Mouse (Mus musculus): ENCODE results near the gene Pald1. TPM values are rescaled to one million over a fixed set of nuclear protein-coding genes. Genes with fewer than 3 reads are reported as not detected.

Pald1 gene
- polyA plus RNA-seq, 1 experiment from 2014 or later = 35.7 TPM

DNA sequence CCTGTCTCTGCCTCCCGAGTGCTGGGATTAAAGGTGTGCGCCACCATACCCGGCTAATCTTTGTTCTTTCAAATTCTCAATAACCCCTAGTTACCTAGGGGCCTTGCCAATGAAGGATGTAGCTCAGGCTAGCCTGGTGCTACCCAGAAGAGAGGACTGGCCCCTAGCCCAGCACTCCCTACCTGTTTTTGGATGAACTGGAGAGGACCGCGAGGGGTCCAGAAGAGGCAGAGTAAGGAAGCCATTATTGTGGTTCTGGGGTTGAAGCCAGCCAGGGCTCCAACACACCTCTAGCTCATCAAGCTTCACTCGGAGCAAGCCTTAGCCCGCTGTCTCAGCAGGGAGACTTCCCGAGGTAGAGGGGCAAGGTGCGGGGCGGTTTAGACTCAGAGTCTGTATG lies 34.3 kb upstream of the Pald1 start, which contains the start of gene Nodal:
Gene Nodal, plus strand, starts transcription at position 301 of the 400 bp plus-strand sequence.
- Histone ChIP-seq H3K36me3 (no peaks in the 10 kb centered on the region), H3K9me3 (no peaks in the 10 kb centered on the region), H3K4me1 (replicated peaks) (peaks cover 25% of the 10 kb centered on the region), H3K27ac (no peak within 1 kb of the TSS), H3K27me3 (ENCODE audit: insufficient read depth, poor library complexity, severe bottlenecking) (peaks cover 72% of the 10 kb centered on the region), H3K4me3 (peak within 1 kb of the TSS; percentile 56)
- DNase-seq (ENCODE audit: low spot score) = no peak
- 21% methylated on average over 10 of the region's 10 CpGs for WGBS

DNA sequence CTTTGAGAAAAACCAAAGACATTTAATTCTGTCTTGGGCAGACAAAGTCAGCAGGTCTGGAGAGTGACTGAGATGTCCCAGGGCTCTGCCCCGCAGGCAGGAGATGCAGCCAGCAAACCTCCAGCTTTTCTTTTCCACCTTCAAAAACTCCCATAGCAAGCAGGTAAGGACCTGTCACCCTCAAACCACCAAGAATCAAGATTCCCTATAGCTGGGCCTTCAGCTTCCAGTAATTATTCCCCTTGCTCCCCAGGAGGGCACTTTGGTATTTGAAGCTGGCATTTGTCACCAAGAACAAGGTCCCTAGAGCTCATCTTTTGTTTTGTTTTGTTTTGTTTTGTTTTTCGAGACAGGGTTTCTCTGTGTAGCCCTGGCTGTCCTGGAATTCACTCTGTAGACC lies 33.7 kb upstream of the Pald1 start:
- no peaks in the 10 kb centered on the region for H3K9me3 ChIP-seq
- 41% methylated on average over 2 of the region's 2 CpGs for WGBS
- no peaks in the 10 kb centered on the region for H3K36me3 ChIP-seq
- H3K4me3 ChIP-seq = no peak overlapping the region
- DNase-seq (ENCODE audit: low spot score) = no peak
- no peak overlapping the region for H3K27ac ChIP-seq
- peaks cover 70% of the 10 kb centered on the region for H3K27me3 ChIP-seq (ENCODE audit: insufficient read depth, poor library complexity, severe bottlenecking)
- H3K4me1 ChIP-seq (replicated peaks) = peaks cover 25% of the 10 kb centered on the region

- Histone ChIP-seq H3K4me3 (no peak overlapping the region), H3K9me3 (no peaks in the 10 kb centered on the region), H3K4me1 (replicated peaks) (peaks cover 25% of the 10 kb centered on the region), H3K27ac (no peak overlapping the region), H3K36me3 (no peaks in the 10 kb centered on the region), H3K27me3 (ENCODE audit: insufficient read depth, poor library complexity, severe bottlenecking) (peaks cover 68% of the 10 kb centered on the region)
- DNase-seq (ENCODE audit: low spot score) = no peak
- 24% methylated on average over 7 of the region's 7 CpGs for WGBS
Measured at GRCm38 (mm10) chr10:61416561-61416960, 33.2 kb upstream of the Pald1 start.

DNA sequence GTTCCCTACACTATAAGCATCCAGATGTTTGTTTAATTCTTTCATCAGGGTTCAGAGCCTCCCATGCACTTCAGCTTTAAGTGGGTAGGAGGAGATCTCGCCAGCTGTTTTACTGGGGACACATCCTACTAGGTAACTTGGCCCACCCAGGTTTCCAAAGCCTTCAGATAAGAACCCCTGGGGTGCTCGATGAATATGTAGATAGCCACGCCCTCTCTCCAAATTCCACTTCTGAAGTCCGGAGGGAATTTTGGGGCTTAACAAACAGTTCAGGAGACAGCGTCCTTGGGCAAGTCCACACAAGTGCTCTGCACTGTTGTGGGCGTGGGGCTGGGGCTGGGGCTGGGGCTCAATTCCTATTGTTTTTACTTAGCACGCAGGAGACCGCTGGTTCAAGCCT lies 32.6 kb upstream of the Pald1 start:
- WGBS = 16% methylated on average over 8 of the region's 8 CpGs
- Histone ChIP-seq H3K4me3 (no peak overlapping the region), H3K4me1 (replicated peaks) (peaks cover 28% of the 10 kb centered on the region), H3K27ac (no peak overlapping the region), H3K27me3 (ENCODE audit: insufficient read depth, poor library complexity, severe bottlenecking) (peaks cover 62% of the 10 kb centered on the region), H3K36me3 (no peaks in the 10 kb centered on the region), H3K9me3 (no peaks in the 10 kb centered on the region)
- DNase-seq (ENCODE audit: low spot score) = no peak

- H3K9me3 ChIP-seq = no peaks in the 10 kb centered on the region
- H3K36me3 ChIP-seq = no peaks in the 10 kb centered on the region
- H3K27ac ChIP-seq = no peak overlapping the region
- DNase-seq (ENCODE audit: low spot score) = no peak
- H3K27me3 ChIP-seq (ENCODE audit: insufficient read depth, poor library complexity, severe bottlenecking) = peaks cover 56% of the 10 kb centered on the region
- H3K4me1 ChIP-seq (replicated peaks) = peaks cover 34% of the 10 kb centered on the region
- H3K4me3 ChIP-seq = no peak overlapping the region
- 71% methylated on average over 3 of the region's 3 CpGs for WGBS
Measured at GRCm38 (mm10) chr10:61415240-61415639, 31.9 kb upstream of the Pald1 start.

DNA sequence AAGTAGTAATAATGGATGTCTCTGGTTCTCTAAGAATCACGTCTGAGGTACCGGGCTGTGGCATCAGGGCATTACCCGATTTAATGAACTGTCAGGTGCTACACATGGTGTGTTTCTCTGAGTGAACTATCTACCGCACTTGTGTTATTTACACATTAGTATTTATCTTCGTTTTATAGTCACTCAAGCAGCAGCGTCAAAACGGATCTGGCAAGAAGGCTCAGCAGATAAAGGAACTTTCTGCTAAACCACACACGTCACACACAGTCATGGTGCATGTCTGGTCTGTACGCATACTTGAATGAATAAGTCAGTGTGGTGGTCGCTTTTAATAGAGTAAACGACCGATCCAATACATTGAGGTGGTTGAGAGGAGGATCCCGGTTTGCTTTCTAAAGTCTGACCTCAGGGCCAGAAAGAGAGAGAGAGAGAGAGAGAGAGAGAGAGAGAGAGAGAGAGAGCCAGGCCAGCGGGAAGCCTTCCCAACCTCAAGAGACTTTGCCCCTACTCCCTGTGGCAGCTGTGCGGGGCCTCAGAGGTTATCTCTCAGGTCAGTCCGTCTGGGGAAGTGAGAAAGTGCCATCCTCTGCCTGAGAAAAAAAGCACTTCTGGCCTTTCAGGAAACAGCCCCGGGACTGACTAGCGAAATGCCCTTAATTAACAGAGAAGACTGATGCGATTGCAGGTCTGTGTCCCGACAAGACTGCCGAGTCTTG lies 29.7 kb upstream of the Pald1 start:
- Histone ChIP-seq H3K27ac (no peak overlapping the region), H3K9me3 (no peaks in the 10 kb centered on the region), H3K27me3 (ENCODE audit: insufficient read depth, poor library complexity, severe bottlenecking) (peaks cover 38% of the 10 kb centered on the region), H3K4me1 (replicated peaks) (peaks cover 33% of the 10 kb centered on the region), H3K36me3 (no peaks in the 10 kb centered on the region), H3K4me3 (no peak overlapping the region)
- WGBS = 62% methylated on average over 21 of the region's 21 CpGs
- DNase-seq (ENCODE audit: low spot score) = no peak

GRCm38 (mm10) chr10:61410193-61410592 lies 26.9 kb upstream of the Pald1 start:
- Histone ChIP-seq H3K9me3 (0 out of 2 replicates have a peak, but pooled peaks cover 3% of the 10 kb centered on the region), H3K36me3 (no peaks in the 10 kb centered on the region), H3K27me3 (ENCODE audit: insufficient read depth, poor library complexity, severe bottlenecking) (peaks cover 26% of the 10 kb centered on the region), H3K4me3 (no peak overlapping the region), H3K27ac (no peak overlapping the region), H3K4me1 (replicated peaks) (peaks cover 31% of the 10 kb centered on the region)
- no peak for DNase-seq (ENCODE audit: low spot score)
- 29% methylated on average over 9 of the region's 9 CpGs for WGBS

DNA sequence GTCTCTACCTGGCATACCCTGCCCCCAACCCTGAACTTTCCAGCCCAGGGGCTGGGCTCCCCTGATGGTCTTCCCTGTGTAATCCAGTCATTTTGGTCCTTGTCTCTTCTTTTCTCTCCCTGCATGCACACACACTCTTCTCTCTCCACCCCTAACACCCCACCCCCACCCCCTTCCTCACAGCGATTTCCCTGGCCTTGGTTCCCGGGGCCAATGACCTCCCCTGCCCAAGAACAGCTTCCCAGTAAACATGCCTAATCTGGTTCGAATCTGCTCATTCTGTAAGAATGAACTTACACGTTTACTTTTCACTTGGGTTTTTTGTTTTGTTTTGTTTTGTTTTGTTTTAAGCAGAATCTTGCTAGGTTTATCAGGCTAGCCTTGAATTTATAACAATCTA lies 26.4 kb upstream of the Pald1 start:
- peaks cover 31% of the 10 kb centered on the region for H3K4me1 ChIP-seq (replicated peaks)
- H3K9me3 ChIP-seq = 0 out of 2 replicates have a peak, but pooled peaks cover 3% of the 10 kb centered on the region
- H3K36me3 ChIP-seq = no peaks in the 10 kb centered on the region
- no peak overlapping the region for H3K27ac ChIP-seq
- 9% methylated on average over 4 of the region's 4 CpGs for WGBS
- H3K27me3 ChIP-seq (ENCODE audit: insufficient read depth, poor library complexity, severe bottlenecking) = peaks cover 23% of the 10 kb centered on the region
- no peak overlapping the region for H3K4me3 ChIP-seq
- no peak for DNase-seq (ENCODE audit: low spot score)

DNA sequence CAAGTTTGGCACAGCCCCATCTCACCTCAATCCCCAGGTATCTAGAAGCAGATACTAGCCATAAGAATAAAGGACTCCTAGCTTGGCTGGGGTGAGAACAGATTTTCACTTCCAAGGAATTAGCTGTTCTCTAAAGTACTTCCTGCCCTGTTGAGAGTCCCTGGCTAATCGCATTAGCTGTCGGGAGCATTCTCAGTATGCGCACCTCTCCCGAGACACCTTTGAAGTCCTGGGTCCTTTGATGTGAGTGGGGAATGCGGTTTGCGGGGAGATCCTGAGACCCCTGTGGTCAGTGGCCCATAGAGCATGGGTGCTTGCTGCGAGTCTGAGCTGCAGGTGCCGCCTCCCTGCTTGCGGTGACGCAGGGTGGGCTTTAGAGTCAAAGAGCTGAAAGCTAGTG lies 22.6 kb upstream of the Pald1 start:
- WGBS = 21% methylated on average over 10 of the region's 10 CpGs
- Histone ChIP-seq H3K27me3 (ENCODE audit: insufficient read depth, poor library complexity, severe bottlenecking) (peaks cover 20% of the 10 kb centered on the region; the same call in 1 of the 2 replicates), H3K27ac (no peak overlapping the region), H3K36me3 (no peaks in the 10 kb centered on the region), H3K4me3 (no peak overlapping the region), H3K4me1 (replicated peaks) (peaks cover 21% of the 10 kb centered on the region), H3K9me3 (0 out of 2 replicates have a peak, but pooled peaks cover 3% of the 10 kb centered on the region)
- DNase-seq (ENCODE audit: low spot score) = no peak

DNA sequence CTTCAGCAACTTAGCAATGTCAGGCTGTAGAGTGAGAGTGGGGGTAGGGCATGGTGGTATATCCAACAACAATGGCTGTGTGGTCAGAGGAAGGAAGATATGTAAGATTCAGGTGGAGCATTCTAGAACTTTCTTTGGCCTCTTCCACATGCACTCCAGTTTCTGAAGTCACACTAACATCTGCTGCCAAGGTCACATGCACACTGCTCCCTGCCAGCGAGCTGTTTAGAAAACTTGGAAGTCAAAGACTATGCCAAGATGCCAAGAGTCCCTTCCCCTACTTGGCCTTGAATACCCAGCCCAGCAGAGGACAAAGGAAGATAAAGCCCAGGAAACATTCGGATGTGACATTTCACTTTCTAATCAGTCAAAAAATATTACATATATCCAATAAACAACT lies 19.6 kb upstream of the Pald1 start:
- H3K4me3 ChIP-seq = no peak overlapping the region
- H3K4me1 ChIP-seq (replicated peaks) = peaks cover 5% of the 10 kb centered on the region
- H3K36me3 ChIP-seq = no peaks in the 10 kb centered on the region
- no peak for DNase-seq (ENCODE audit: low spot score)
- 92% methylated on average over 2 of the region's 2 CpGs for WGBS
- H3K27ac ChIP-seq = no peak overlapping the region
- 0 out of 2 replicates have a peak, but pooled peaks cover 3% of the 10 kb centered on the region for H3K9me3 ChIP-seq
- H3K27me3 ChIP-seq (ENCODE audit: insufficient read depth, poor library complexity, severe bottlenecking) = peaks cover 15% of the 10 kb centered on the region; the same call in 1 of the 2 replicates

DNA sequence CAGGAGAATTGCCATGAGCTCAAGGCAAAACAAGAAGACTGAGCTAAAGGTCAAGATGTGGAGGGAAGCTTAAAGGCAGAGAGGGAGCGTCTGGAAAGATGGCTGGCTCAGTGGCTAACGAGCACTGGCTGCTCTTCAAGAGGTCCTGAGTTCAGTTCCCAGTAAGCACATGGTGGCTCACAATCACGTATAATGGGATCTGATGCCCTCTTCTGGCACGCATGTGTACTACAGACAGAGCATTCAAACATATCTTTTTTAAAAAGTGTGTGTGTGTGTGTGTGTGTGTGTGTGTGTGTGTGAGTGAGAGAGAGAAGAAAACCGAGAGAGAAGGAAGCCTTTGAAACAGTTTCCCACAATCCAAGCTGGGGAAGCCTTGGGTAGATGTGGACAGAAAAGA lies 19.1 kb upstream of the Pald1 start:
- 72% methylated on average over 5 of the region's 5 CpGs for WGBS
- no peak overlapping the region for H3K27ac ChIP-seq
- peaks cover 11% of the 10 kb centered on the region; the same call in 1 of the 2 replicates for H3K27me3 ChIP-seq (ENCODE audit: insufficient read depth, poor library complexity, severe bottlenecking)
- DNase-seq (ENCODE audit: low spot score) = no peak
- no peaks in the 10 kb centered on the region for H3K36me3 ChIP-seq
- 0 out of 2 replicates have a peak, but pooled peaks cover 3% of the 10 kb centered on the region for H3K9me3 ChIP-seq
- H3K4me1 ChIP-seq (replicated peaks) = peaks cover 6% of the 10 kb centered on the region
- H3K4me3 ChIP-seq = no peak overlapping the region

DNA sequence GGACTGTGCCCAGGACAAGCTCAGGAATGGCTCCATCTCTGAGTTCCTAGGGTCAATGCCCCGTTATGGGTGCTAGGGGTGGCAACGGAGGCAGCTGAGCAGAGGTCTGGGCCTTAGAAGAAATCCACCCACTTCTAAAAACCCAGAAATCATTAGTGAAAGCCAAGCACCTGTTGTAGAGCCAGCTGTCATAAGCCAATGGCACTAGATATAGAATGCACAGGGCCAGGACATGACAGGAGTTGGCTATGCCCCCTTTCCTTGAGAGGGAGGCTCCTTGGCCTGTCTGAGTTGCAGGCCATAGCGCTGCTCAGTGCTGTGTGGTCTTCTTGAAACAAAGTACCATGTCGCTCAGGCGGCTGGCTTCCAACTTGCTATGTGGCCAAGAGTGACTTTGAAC lies 17.1 kb upstream of the Pald1 start:
- H3K9me3 ChIP-seq = no peaks in the 10 kb centered on the region
- no peak overlapping the region for H3K27ac ChIP-seq
- H3K4me1 ChIP-seq (replicated peaks) = peaks cover 6% of the 10 kb centered on the region
- DNase-seq (ENCODE audit: low spot score) = no peak
- no peak overlapping the region for H3K4me3 ChIP-seq
- peaks cover under 1% of the 10 kb centered on the region; the same call in 1 of the 2 replicates for H3K27me3 ChIP-seq (ENCODE audit: insufficient read depth, poor library complexity, severe bottlenecking)
- WGBS = 89% methylated on average over 5 of the region's 5 CpGs
- H3K36me3 ChIP-seq = no peaks in the 10 kb centered on the region

DNA sequence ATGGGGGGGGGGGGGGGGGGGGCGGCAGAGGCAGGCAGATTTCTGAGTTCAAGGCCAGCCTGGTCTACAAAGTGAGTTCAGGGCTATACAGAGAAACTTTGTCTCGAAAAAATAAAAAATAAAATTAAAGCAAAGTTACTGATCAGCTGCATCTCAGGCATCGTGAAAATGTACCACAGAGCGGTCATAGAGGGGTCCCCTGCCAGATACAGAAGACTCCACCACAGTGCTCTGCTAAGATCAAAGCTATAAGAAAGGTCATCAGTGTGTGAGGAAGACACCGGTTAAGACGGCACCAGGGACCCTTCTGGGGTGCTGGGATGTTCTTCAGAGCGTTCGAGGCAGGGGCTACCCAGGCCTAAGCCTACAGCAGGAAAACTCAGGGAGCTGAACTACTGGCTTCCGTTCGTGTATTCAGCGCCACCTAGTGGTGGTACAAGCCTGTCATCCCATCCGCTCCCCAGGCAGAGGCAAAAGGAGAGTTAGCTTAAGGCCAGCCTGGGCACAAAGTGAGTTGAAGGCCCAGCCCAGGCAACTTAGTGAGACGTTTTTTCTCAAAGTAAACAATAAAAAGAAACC lies 15.9 kb upstream of the Pald1 start:
- Histone ChIP-seq H3K4me3 (no peak overlapping the region), H3K27ac (no peak overlapping the region), H3K4me1 (replicated peaks) (peaks cover 13% of the 10 kb centered on the region), H3K36me3 (no peaks in the 10 kb centered on the region), H3K27me3 (ENCODE audit: insufficient read depth, poor library complexity, severe bottlenecking) (no peaks in the 10 kb centered on the region), H3K9me3 (no peaks in the 10 kb centered on the region)
- DNase-seq (ENCODE audit: low spot score) = peak; percentile 84
- WGBS = 28% methylated on average over 13 of the region's 13 CpGs
